Mouse (Mus musculus) midbrain, embryonic 14.5 days (tissue): ENCODE data around the gene Myl12a. TPM values are rescaled to one million over a fixed set of nuclear protein-coding genes. Genes with fewer than 3 reads are reported as not detected.

Experiments used
- ATAC-seq: fragments of 200-750 bp; cut with Nextera tagmentation; 2 replicates; pipeline ENCODE4 v1.8.0; 2017; ENCODE audit warnings: moderate number of reproducible peaks, moderate library complexity; ENCODE audit not compliant: low FRiP score, low TSS enrichment
- DNase-seq: peaks from one replicate; pipeline ENCODE4 v3.0.0-alpha.2; 2015
- H3K27ac ChIP-seq: fragments of 300-500 bp; sonication (generic); replicated peaks from 2 replicates; pipeline ENCODE4 v1.5.1; 2014; ENCODE audit warnings: mild to moderate bottlenecking, low read depth, low read length, moderate library complexity
- H3K27me3 ChIP-seq: fragments of 300-500 bp; sonication (generic); 2 replicates; pipeline ENCODE4 v1.6.1; 2014; ENCODE audit warnings: low read length, control low read depth, mixed read lengths; ENCODE audit not compliant: control insufficient read depth, insufficient read depth
- H3K36me3 ChIP-seq: fragments of 300-500 bp; sonication (generic); 2 replicates; pipeline ENCODE4 v1.6.1; 2014; ENCODE audit warnings: low read length, control low read depth; ENCODE audit not compliant: control insufficient read depth, insufficient read depth
- H3K4me1 ChIP-seq: fragments of 300-500 bp; sonication (generic); 2 replicates; pipeline ENCODE4 v1.6.1; 2014; ENCODE audit warnings: mild to moderate bottlenecking, antibody characterized with exemption, low read length, control low read depth; ENCODE audit not compliant: control insufficient read depth, insufficient read depth
- H3K4me2 ChIP-seq: fragments of 300-500 bp; sonication (generic); 2 replicates; pipeline ENCODE4 v1.6.1; 2014; ENCODE audit warnings: mild to moderate bottlenecking, low read length, moderate library complexity
- H3K4me3 ChIP-seq: fragments of 300-500 bp; sonication (generic); replicated peaks from 2 replicates; pipeline ENCODE4 v1.5.1; 2014; ENCODE audit warnings: low read depth, low read length
- H3K9ac ChIP-seq: fragments of 300-500 bp; sonication (generic); replicated peaks from 2 replicates; pipeline ENCODE4 v1.6.1; 2014; ENCODE audit warnings: mild to moderate bottlenecking, low read length, moderate library complexity
- H3K9me3 ChIP-seq: fragments of 300-500 bp; sonication (generic); 2 replicates; pipeline ENCODE4 v1.6.1; 2016; ENCODE audit warnings: low read length, control low read depth, mixed read lengths; ENCODE audit not compliant: control insufficient read depth
- WGBS: fragments of 180-500 bp; shearing (Covaris S2); extraction: QIAGEN DNeasy Blood & Tissue Kit; methylation state at CpG from one replicate; pipeline ENCODE4 v1.1.7; 2014; 5-methylcytosine and 5-hydroxymethylcytosine counted together
- polyA plus RNA-seq: library from polyadenylated mRNA; unstranded; fragments of >200 nt; fragmentation: Nextera tagmentation; extraction: Ambion mirVana; gene quantifications from 2 replicates; pipeline ENCODE4 v1.2.1, GENCODE M21; 2014

Gene Myl12a
- 72.1 and 109 TPM in 2 replicates for polyA plus RNA-seq

GRCm38 (mm10) chr17:71002744-71003094 lies at the start of gene Myl12a:
TSS of gene Myl12a (minus strand) at chr17:71002878.
- ATAC-seq (no peak; the same call in 1 of the 2 replicates), DNase-seq (no peak)
- Histone ChIP-seq H3K9me3 (no peaks in the 10 kb centered on the region), H3K36me3 (no peaks in the 10 kb centered on the region), H3K27ac (peak within 1 kb of the TSS; percentile 96), H3K4me1 (peaks cover 6% of the 10 kb centered on the region; the same call in 1 of the 2 replicates), H3K4me2 (peak within 1 kb of the TSS; percentile 80), H3K27me3 (no peaks in the 10 kb centered on the region), H3K4me3 (peak within 1 kb of the TSS; percentile 85), H3K9ac (peak within 1 kb of the TSS; percentile 76)
- 13% methylated on average over 14 of the region's 14 CpGs for WGBS

GRCm38 (mm10) chr17:71049292-71049691 lies 46.6 kb upstream of the Myl12a start:
- ATAC-seq = no peak
- WGBS = 92% methylated on average over 8 of the region's 8 CpGs

GRCm38 (mm10) chr17:71046856-71047255 lies 44.2 kb upstream of the Myl12a start:
- Histone ChIP-seq H3K9ac (no peak overlapping the region), H3K36me3 (no peaks in the 10 kb centered on the region), H3K4me2 (no peak overlapping the region), H3K4me3 (no peak overlapping the region), H3K27me3 (no peaks in the 10 kb centered on the region), H3K9me3 (no peaks in the 10 kb centered on the region), H3K4me1 (no peaks in the 10 kb centered on the region), H3K27ac (no peak overlapping the region)
- 91% methylated on average over 4 of the region's 4 CpGs for WGBS
- ATAC-seq = no peak
- DNase-seq = no peak

More at GRCm38 (mm10) chr17:71049292-71049691, 46.6 kb upstream of the Myl12a start:
- no peak for DNase-seq
- Histone ChIP-seq H3K9me3 (no peaks in the 10 kb centered on the region), H3K27ac (no peak overlapping the region), H3K36me3 (no peaks in the 10 kb centered on the region), H3K4me3 (no peak overlapping the region), H3K27me3 (no peaks in the 10 kb centered on the region), H3K9ac (no peak overlapping the region), H3K4me1 (no peaks in the 10 kb centered on the region), H3K4me2 (no peak overlapping the region)

GRCm38 (mm10) chr17:71045591-71045990 lies 42.9 kb upstream of the Myl12a start:
- Histone ChIP-seq H3K27me3 (no peaks in the 10 kb centered on the region), H3K4me3 (no peak overlapping the region), H3K9ac (no peak overlapping the region), H3K4me2 (no peak overlapping the region), H3K4me1 (no peaks in the 10 kb centered on the region), H3K36me3 (no peaks in the 10 kb centered on the region), H3K9me3 (no peaks in the 10 kb centered on the region), H3K27ac (no peak overlapping the region)
- ATAC-seq = no peak
- 87% methylated on average over 9 of the region's 9 CpGs for WGBS
- no peak for DNase-seq

GRCm38 (mm10) chr17:71042645-71043044 lies 40.0 kb upstream of the Myl12a start:
- H3K4me1 ChIP-seq = peaks cover 9% of the 10 kb centered on the region
- no peaks in the 10 kb centered on the region for H3K9me3 ChIP-seq
- no peak for ATAC-seq
- 100% methylated on average over 1 of the region's 1 CpGs for WGBS
- no peaks in the 10 kb centered on the region for H3K27me3 ChIP-seq
- no peak overlapping the region for H3K9ac ChIP-seq
- DNase-seq = no peak
- no peak overlapping the region for H3K27ac ChIP-seq
- H3K36me3 ChIP-seq = no peaks in the 10 kb centered on the region
- H3K4me2 ChIP-seq = no peak overlapping the region
- no peak overlapping the region for H3K4me3 ChIP-seq

GRCm38 (mm10) chr17:71040582-71040880 lies 37.9 kb upstream of the Myl12a start:
- no peaks in the 10 kb centered on the region for H3K9me3 ChIP-seq
- no peak overlapping the region for H3K4me2 ChIP-seq
- peaks cover 9% of the 10 kb centered on the region for H3K4me1 ChIP-seq
- H3K9ac ChIP-seq = no peak overlapping the region
- WGBS = 74% methylated on average over 5 of the region's 5 CpGs
- no peak overlapping the region for H3K4me3 ChIP-seq
- ATAC-seq = no peak
- no peaks in the 10 kb centered on the region for H3K36me3 ChIP-seq
- no peak overlapping the region for H3K27ac ChIP-seq
- H3K27me3 ChIP-seq = no peaks in the 10 kb centered on the region
- no peak for DNase-seq

- WGBS = 27% methylated on average over 12 of the region's 12 CpGs
- no peak overlapping the region for H3K4me3 ChIP-seq
- H3K27me3 ChIP-seq = no peaks in the 10 kb centered on the region
- no peak overlapping the region for H3K27ac ChIP-seq
- H3K36me3 ChIP-seq = no peaks in the 10 kb centered on the region
- H3K4me1 ChIP-seq = peaks cover 9% of the 10 kb centered on the region
- DNase-seq (peak; percentile 31), ATAC-seq (no peak)
- no peak overlapping the region for H3K9ac ChIP-seq
- H3K4me2 ChIP-seq = no peak overlapping the region
- H3K9me3 ChIP-seq = no peaks in the 10 kb centered on the region
These were observed 37.3 kb upstream of the Myl12a start for GRCm38 (mm10) chr17:71039851-71040581.

GRCm38 (mm10) chr17:71038812-71039211 lies 36.1 kb upstream of the Myl12a start:
- WGBS = 86% methylated on average over 5 of the region's 5 CpGs
- no peaks in the 10 kb centered on the region for H3K9me3 ChIP-seq
- H3K9ac ChIP-seq = no peak overlapping the region
- DNase-seq = no peak
- peaks cover 9% of the 10 kb centered on the region for H3K4me1 ChIP-seq
- ATAC-seq = no peak
- H3K4me2 ChIP-seq = no peak overlapping the region
- no peak overlapping the region for H3K4me3 ChIP-seq
- no peaks in the 10 kb centered on the region for H3K27me3 ChIP-seq
- H3K27ac ChIP-seq = no peak overlapping the region
- no peaks in the 10 kb centered on the region for H3K36me3 ChIP-seq

- Histone ChIP-seq H3K9ac (no peak overlapping the region), H3K27ac (no peak overlapping the region), H3K36me3 (no peaks in the 10 kb centered on the region), H3K9me3 (no peaks in the 10 kb centered on the region), H3K4me1 (peaks cover 9% of the 10 kb centered on the region), H3K4me2 (no peak overlapping the region), H3K27me3 (no peaks in the 10 kb centered on the region), H3K4me3 (no peak overlapping the region)
- 90% methylated on average over 7 of the region's 7 CpGs for WGBS
- DNase-seq = no peak
- no peak for ATAC-seq
These were observed 34.5 kb upstream of the Myl12a start for GRCm38 (mm10) chr17:71037188-71037587.
